ENCODE assay signal across 8 mouse cellular contexts in the genomic region with DNA sequence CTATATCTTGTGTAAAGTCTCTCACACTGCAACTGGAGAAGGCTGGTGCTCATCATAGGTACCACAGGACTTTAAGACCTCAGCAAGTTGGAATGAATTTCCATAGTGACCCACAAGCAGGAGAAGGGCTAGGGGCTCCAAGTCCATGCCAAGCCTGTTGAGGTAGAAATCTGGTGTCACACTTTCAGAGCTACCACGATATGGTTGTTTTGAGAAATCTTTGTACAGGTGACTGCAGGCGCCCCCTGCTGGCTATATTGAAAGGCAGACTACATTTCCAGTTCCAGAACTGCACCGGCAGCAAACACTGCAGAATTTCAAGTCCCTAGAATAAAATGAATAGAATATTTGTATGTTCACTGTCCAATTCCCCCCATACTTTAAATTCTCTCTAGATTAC. TPM values are rescaled to one million over a fixed set of nuclear protein-coding genes. Genes with fewer than 3 reads are reported as not detected.
DNase-seq lines count a peak whose midpoint lies in the region; TF ChIP-seq lines count a peak whose summit lies in the region.

No protein-coding gene starts in this region.

- no peaks in the 10 kb centered on the region for H3K36me3 ChIP-seq in testis, adult 2 months (ENCODE audit: control insufficient read depth, insufficient read depth, low read length)
- no peaks in the 10 kb centered on the region for H3K36me3 ChIP-seq in spleen, adult 2 months (ENCODE audit: control insufficient read depth, insufficient read depth, low read length)

- no peak overlapping the region for H3K27ac ChIP-seq in testis, adult 2 months (ENCODE audit: control insufficient read depth, insufficient read depth, low read depth, low read length)
- H3K27ac ChIP-seq in cortical plate, adult 2 months (ENCODE audit: insufficient read depth, low read length), result no peak overlapping the region
- H3K27ac ChIP-seq in spleen, adult 2 months (ENCODE audit: insufficient read depth, low read length), result no peak overlapping the region

- H3K4me1 ChIP-seq in testis, adult 2 months (ENCODE audit: control insufficient read depth, insufficient read depth, low read length), result peaks cover 7% of the 10 kb centered on the region
- H3K4me1 ChIP-seq in cortical plate, adult 2 months (ENCODE audit: control insufficient read depth, insufficient read depth, low read length), result peaks cover 2% of the 10 kb centered on the region
- peaks cover 33% of the 10 kb centered on the region for H3K4me1 ChIP-seq in spleen, adult 2 months (ENCODE audit: control insufficient read depth, insufficient read depth, insufficient read length)

- DNase-seq in adrenal gland, adult 18-20 months (ENCODE audit: low spot score in 2 of 2), result peak; percentile 62 to 70
- DNase-seq in adrenal gland, adult 8-10 months, result no peak
- DNase-seq in testis, postnatal 14 days (ENCODE audit: low spot score), result no peak
- peak; percentile 76 for DNase-seq in kidney, postnatal 14 days
- DNase-seq in lung, adult 18-20 months, result peak; percentile 56 to 63
- peak; percentile 58 to 75 for DNase-seq in spleen, adult 2 months (ENCODE audit: low read depth in 1 of 2, low spot score in 2 of 2)

- no peaks in the 10 kb centered on the region for H3K27me3 ChIP-seq in testis, adult 2 months (ENCODE audit: control insufficient read depth, insufficient read depth, low read length)
- no peaks in the 10 kb centered on the region for H3K27me3 ChIP-seq in spleen, adult 2 months (ENCODE audit: control insufficient read depth, insufficient read depth, low read length)

- no peak overlapping the region for H3K4me3 ChIP-seq in testis, adult 2 months (ENCODE audit: control insufficient read depth, low read depth, low read length)
- no peak overlapping the region for H3K4me3 ChIP-seq in cortical plate, adult 2 months (ENCODE audit: insufficient read depth, low read length)
- H3K4me3 ChIP-seq in spleen, adult 2 months (ENCODE audit: extremely low read depth, insufficient read depth, insufficient read length), result no peak overlapping the region

- 0 out of 2 replicates have a peak, but pooled peaks have one; percentile 3 for TF ChIP-seq CTCF in testis, adult 2 months (IDR thresholded peaks at IDR 0.05; ENCODE audit: control insufficient read depth, insufficient read depth, insufficient replicate concordance, low read depth, low read length)
- TF ChIP-seq CTCF in cortical plate, adult 2 months (IDR thresholded peaks at IDR 0.05; ENCODE audit: extremely low read depth, insufficient read depth, low read length), result peak; percentile 64
- peak; percentile 58; the same call in 1 of the 2 replicates for TF ChIP-seq CTCF in spleen, adult 2 months (IDR thresholded peaks at IDR 0.05; ENCODE audit: extremely low read depth, insufficient read depth, insufficient read length, insufficient replicate concordance)

- 5% methylated on average over 3 of the region's 3 CpGs for WGBS in spleen, adult 2 months

- no peak for TF ChIP-seq POLR2A in testis, adult 2 months (IDR thresholded peaks at IDR 0.05; ENCODE audit: control insufficient read depth, low read depth, low read length)
- TF ChIP-seq POLR2A in cortical plate, adult 2 months (IDR thresholded peaks at IDR 0.05; ENCODE audit: extremely low read depth, insufficient read depth, low read length), result no peak
- TF ChIP-seq POLR2A in spleen, adult 2 months (IDR thresholded peaks at IDR 0.05; ENCODE audit: low read depth, low read length), result no peak

RNA-seq across cellular contexts. Expression of a gene that starts 3.4 kb away (rescaled TPM):
- 1 to 10 TPM; 2.1 to 3.5 TPM for total RNA-seq in adrenal gland, adult 18-20 months (2021)
- total RNA-seq in adrenal gland, adult 8-10 months (2022), result 1 to 10 TPM; 1.2 to 1.8 (median 1.5) TPM
- polyA plus RNA-seq in testis, adult 2 months (2012; rRNA removed), result 3.1 and 4.8 TPM in 2 replicates
- polyA plus RNA-seq in cortical plate, adult 2 months (2012; rRNA removed), result 17.9 and 19.1 TPM in 2 replicates
- 79.2 and 97.8 TPM in 2 replicates for polyA plus RNA-seq in spleen, adult 2 months (2012; rRNA removed)

Comparison
In these comparisons a context has a peak if more than half of its experiments do, and no peak if none do; other contexts are left out.
1. DNase-seq: peak in adrenal gland, adult 18-20 months (2 of 2), kidney, postnatal 14 days (single experiment), lung, adult 18-20 months (2 of 2) and spleen, adult 2 months (2 of 2); none in adrenal gland, adult 8-10 months (single experiment) and testis, postnatal 14 days (single experiment).
2. CTCF ChIP-seq: peak in every context shown above with its lines; median percentile 64 in cortical plate, adult 2 months; 58 in spleen, adult 2 months; 3 in testis, adult 2 months.